Mouse (Mus musculus): Measurements from ENCODE around the gene Ifnar1.

GRCm38 (mm10) chr16:91459396-91459795, 25.6 kb upstream of the Ifnar1 start:
- no peak for TF ChIP-seq CTCF (IDR thresholded peaks at IDR 0.05; ENCODE audit: extremely low read depth, insufficient read depth, low read length)
- TF ChIP-seq POLR2A (IDR thresholded peaks at IDR 0.05; ENCODE audit: extremely low read depth, insufficient read depth, low read length) = no peak

All from cortical plate, adult 2 months (tissue).